Mouse (Mus musculus) mouse embryonic stem cell (cell line): ENCODE measurements around the gene Dnajc28.

ENCODE experiments used
- in situ Hi-C, 2 experiments: fragments of 300-500 bp; cut with MboI; formaldehyde crosslinking; loops; 1 replicate in 1 of 2; 3 replicates in 1 of 2; pipeline ENCODE4 v1.14.3; 2019 to 2020; ENCODE audit warnings: low sequenced_read_pairs in 2 of 2, low pct_unique_long_range_greater_than_20kb in 1 of 2, mixed read lengths in 1 of 2; ENCODE audit not compliant: unreplicated experiment in 1 of 2

The Dnajc28 gene

DNA sequence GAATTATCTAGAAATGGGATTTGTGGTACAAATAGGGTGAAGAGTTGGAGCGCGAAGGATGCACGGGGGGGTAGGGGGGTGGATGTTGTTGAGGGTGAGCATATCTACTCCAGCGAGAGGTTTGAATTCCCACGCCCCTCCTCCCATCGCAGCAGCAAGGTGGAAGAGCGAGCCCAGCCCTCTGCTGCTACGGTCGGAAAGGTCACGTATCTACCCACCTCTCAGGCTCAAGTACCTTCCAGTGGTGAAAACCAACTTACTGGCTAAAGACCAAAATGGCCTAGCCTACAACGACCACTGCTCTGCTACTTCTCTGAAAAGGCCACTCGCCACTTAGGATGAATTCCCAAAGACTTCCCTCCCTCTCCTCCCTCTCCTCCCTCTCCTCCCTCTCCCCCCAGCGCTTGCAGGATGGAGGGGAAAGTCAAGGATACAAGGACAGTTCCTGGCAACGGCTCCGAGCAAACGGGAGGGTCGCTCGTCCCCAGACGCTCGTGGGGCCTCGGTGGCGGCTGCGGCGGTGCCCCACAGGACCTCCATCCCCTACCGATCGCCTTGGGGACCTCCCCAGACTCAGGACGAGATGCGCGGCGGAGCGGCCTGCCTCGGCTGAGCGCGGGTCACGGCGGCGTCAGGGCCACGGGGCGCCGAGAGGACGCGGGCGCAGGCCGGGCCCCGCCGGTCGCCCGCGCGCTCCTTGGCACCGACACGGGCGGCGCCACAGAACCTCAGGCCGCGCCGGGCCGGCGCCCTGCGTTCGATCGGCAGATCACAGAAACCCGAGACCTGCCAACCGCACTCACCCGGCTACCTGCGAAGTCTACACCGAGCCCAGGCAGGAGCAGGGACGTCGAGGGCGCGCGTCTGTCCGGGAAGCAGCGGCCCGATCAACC is 21.8 kb downstream of the Dnajc28 start:
- in situ Hi-C loops = no loop called here

DNA sequence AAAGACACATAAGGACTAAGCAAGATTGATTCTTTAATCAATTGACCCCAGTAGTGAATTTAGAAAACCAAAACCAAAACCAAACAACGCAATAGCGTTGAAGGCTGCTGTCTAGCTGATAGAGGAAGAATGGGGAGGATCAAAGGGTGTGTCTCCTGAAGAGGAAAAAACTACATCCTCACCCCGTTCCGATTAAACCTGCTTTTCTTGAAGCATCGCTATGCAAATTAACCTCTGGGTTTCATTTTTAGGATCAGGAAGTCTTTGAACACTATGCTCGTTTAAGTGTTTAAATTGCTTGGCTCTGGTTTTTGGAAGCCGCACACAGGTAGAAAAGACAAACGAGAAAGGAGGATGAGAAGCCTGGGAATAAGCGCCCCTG is 22.4 kb downstream of the Dnajc28 start:
- in situ Hi-C loops = no loop called here

- in situ Hi-C loops = no loop called here
Observed at GRCm38 (mm10) chr16:91595076-91595475, 23.8 kb downstream of the Dnajc28 start.

DNA sequence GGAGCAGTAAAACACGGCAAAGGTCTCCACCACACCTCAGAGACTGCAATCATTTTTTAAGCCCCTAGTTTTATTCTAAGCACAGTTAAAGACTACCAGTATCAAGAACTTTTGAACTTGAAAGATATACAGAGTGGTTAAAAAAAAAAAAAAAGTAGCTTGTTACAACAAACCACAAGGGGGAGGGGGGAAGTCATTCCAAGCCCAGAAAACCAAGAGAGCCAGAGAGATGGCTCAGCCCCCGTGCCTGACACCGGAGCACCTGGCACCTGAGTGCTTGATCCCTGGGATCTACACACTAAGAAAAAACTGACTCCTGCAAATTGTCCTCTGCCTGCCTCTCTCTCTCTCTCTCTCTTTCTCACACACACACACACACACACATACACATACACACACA is 25.6 kb downstream of the Dnajc28 start:
- in situ Hi-C loops = no loop called here

- in situ Hi-C loops = no loop called here
Observed at GRCm38 (mm10) chr16:91592162-91592561, 26.7 kb downstream of the Dnajc28 start.

DNA sequence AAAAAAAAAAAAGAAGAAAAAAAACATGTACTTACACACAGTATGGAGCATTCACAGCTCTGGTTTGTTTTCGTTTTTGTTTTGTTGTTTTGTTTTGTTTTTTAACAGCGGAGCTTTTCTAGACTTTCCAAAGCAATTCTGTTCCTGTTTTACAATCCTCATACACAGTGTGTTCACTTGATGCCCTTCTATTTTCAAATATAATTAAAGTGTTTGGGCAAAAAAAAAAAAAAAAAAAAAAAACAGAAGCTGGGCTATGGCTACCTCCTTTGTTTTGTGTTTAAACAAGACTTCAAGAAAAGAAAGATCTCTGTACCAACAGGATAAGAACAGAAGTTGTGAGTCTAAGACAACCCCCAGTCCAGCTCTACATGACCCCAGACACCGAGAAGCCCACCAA is 30.1 kb downstream of the Dnajc28 start:
- in situ Hi-C loops = loop anchor here (5.0 to 10.0 kb wide), 2 partner anchors 74 to 76 kb away; no protein-coding TSS in a partner anchor

- in situ Hi-C loops = loop anchor here (5.0 to 10.0 kb wide), 2 partner anchors 73 to 76 kb away; no protein-coding TSS in a partner anchor
Observed at GRCm38 (mm10) chr16:91587730-91588453, 30.9 kb downstream of the Dnajc28 start.

- in situ Hi-C loops = loop anchor here (5.0 to 10.0 kb wide), 2 partner anchors 71 to 74 kb away; no protein-coding TSS in a partner anchor
Observed at GRCm38 (mm10) chr16:91586244-91586643, 32.6 kb downstream of the Dnajc28 start.

GRCm38 (mm10) chr16:91585617-91586016 is 33.2 kb downstream of the Dnajc28 start:
- in situ Hi-C loops = loop anchor here (5.0 to 10.0 kb wide), 2 partner anchors 71 to 73 kb away; no protein-coding TSS in a partner anchor

GRCm38 (mm10) chr16:91582307-91582706 is 36.5 kb downstream of the Dnajc28 start:
- in situ Hi-C loops = loop anchor here in 1 of 2 experiments (10.0 kb wide), 1 partner anchor 68 kb away; no protein-coding TSS in a partner anchor

- in situ Hi-C loops = no loop called here
Observed at GRCm38 (mm10) chr16:91578980-91579720, 39.7 kb downstream of the Dnajc28 start.

- in situ Hi-C loops = no loop called here
Observed at GRCm38 (mm10) chr16:91575151-91575550, 43.7 kb downstream of the Dnajc28 start.

- in situ Hi-C loops = no loop called here
Observed at GRCm38 (mm10) chr16:91571105-91571504, 47.7 kb downstream of the Dnajc28 start.

GRCm38 (mm10) chr16:91568960-91569359 is 49.9 kb downstream of the Dnajc28 start:
- in situ Hi-C loops = no loop called here

- in situ Hi-C loops = no loop called here
Observed at GRCm38 (mm10) chr16:91566002-91566401, 52.8 kb downstream of the Dnajc28 start.

DNA sequence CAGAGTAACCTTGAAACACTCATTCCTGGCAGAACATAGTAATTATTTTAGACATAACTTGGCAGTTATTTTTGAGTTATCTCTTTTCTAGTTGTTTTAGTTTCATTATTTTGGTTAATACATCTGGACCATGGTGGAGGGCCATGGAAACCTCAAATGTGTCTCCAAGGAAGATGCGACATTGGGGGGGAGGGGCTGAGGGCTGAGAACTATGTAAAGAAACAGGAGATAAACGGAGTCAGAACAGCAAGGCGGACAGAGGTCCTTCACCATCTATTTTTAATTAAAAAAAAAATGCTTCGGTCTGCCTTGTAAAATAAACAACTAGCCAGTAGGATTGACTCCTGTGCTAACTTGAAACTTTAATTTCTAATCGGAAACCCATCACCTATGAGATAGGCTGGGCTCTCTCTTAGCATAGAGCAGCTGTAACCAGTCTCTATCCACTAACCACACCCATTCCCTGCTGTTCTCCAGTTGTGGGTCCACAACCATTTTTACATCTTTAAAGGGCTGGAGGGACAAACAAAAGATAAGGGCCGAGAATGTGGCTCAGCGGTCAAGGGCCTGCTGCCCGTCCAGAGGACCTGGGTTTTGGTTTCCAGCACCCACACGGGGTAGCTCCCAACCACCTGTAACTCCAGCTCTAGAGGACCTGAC is 53.4 kb downstream of the Dnajc28 start:
- in situ Hi-C loops = no loop called here

- in situ Hi-C loops = no loop called here
Observed at GRCm38 (mm10) chr16:91564580-91565291, 54.1 kb downstream of the Dnajc28 start.
